Mouse (Mus musculus): ENCODE results near the gene Cpa5.

Cpa5 gene

GRCm38 (mm10) chr6:30610710-30611109, at the start of gene Cpa5:
Cpa5 (plus strand) TSS chr6:30611010.
- no peak for DNase-seq (ENCODE audit: low spot score)

- no peak for DNase-seq (ENCODE audit: low spot score)
Measured at GRCm38 (mm10) chr6:30562132-30562531, 48.7 kb upstream of the Cpa5 start.

DNA sequence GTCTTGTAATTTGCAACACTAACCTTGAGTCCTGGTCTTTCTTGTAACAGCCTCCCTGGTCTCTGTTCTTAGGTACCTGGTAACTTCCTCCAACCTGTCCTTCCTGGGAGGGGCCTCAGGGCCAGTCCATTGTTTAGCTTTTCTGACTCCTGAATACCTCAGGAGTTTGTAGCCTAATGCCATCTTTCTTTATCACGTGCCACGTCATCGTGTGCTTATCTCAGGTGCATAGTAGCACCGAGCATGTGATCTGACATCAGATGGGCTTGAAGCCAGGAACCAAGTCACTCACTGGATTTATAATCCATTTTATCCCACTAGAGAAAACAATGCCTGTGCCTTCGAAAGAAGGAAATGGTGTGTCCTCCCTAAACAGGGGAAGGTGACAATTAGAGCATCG, 47.2 kb upstream of the Cpa5 start:
- no peak for DNase-seq (ENCODE audit: low spot score)

DNA sequence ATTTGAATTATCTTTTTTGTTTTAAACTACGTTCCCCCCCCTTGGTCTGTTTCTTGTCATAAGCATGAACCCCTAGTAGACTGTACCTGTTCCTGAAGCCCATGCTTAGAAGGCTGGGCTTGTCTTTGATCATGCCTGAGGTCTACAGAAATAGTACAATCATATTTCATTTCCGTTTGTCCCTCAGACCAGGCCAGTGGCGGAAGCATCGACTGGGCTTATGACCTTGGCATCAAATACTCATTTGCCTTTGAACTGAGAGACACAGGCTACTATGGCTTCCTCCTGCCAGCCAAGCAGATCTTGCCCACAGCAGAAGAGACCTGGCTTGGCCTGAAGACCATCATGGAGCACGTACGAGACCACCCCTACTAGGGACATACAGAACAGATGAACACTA, 46.8 kb upstream of the Cpa5 start:
- DNase-seq (ENCODE audit: low spot score) = no peak

- DNase-seq (ENCODE audit: low spot score) = no peak
Measured at GRCm38 (mm10) chr6:30568069-30568468, 42.7 kb upstream of the Cpa5 start, which contains the start of gene Cpa4. Cpa4 (plus strand) TSS chr6:30568369.

DNA sequence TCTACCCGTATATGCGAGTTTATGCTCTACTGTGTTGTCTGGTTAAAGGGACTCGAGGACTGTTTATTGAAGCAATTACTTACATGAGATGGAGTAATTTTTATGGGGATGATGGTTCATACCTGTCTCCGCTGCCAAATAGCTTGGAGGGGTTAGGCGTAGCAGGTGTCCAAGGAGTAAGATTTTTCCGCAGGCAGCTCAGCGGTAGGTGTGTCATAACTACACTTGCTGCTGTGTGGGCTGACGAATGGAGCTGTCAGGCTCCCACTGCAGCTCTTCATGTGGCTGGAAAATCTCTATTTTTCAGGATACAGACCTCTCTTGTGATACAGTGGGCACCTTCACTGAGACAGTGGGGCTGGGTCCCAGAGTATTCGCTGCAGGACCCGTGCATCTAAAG, 41.5 kb upstream of the Cpa5 start:
- DNase-seq (ENCODE audit: low spot score) = no peak

- no peak for DNase-seq (ENCODE audit: low spot score)
Measured at GRCm38 (mm10) chr6:30570012-30570411, 40.8 kb upstream of the Cpa5 start.

DNA sequence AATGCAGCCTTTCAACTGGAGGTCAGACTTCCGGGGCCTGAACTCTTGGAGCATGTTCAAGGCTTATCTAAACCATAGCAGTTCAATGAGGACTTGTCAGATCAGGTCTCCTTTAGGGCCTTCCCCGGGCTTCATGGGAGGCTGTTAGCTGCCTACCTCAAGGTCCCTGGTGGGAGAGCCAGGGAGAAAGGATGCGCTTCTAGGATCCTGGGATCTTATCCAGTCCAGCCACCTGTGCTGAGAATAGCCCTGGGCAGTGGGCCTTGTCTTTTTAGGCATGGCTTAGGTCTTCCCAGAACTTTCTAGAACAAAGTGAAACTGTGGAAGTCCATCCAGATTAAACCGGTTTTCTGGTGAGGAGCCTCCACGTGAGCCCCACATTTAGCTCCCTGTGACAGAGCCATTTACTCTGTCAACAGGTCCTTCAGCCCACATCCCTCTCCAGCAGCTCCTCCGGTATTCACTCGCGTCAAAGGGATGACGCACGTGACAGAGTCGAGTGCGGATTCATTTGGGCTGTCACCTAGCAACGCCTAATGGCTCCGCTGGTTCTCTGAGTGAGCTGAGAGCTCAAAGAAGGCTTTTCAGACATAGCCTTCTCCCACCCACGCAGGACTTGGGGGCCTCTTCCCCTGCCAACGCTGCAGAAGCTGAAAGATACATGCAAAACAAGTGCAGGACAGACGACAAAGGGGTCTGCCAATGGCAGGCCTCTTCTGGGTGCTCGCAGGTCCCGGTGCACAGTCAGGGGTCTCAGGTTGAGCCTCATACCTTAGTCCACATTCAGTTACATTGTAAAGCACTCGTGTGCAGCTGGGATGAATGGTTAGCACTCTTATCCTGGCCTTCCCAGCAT, 38.1 kb upstream of the Cpa5 start:
- no peak for DNase-seq (ENCODE audit: low spot score)

- DNase-seq (ENCODE audit: low spot score) = no peak
Measured at GRCm38 (mm10) chr6:30573380-30573779, 37.4 kb upstream of the Cpa5 start.

- no peak for DNase-seq (ENCODE audit: low spot score)
Measured at GRCm38 (mm10) chr6:30574945-30575344, 35.9 kb upstream of the Cpa5 start.

DNA sequence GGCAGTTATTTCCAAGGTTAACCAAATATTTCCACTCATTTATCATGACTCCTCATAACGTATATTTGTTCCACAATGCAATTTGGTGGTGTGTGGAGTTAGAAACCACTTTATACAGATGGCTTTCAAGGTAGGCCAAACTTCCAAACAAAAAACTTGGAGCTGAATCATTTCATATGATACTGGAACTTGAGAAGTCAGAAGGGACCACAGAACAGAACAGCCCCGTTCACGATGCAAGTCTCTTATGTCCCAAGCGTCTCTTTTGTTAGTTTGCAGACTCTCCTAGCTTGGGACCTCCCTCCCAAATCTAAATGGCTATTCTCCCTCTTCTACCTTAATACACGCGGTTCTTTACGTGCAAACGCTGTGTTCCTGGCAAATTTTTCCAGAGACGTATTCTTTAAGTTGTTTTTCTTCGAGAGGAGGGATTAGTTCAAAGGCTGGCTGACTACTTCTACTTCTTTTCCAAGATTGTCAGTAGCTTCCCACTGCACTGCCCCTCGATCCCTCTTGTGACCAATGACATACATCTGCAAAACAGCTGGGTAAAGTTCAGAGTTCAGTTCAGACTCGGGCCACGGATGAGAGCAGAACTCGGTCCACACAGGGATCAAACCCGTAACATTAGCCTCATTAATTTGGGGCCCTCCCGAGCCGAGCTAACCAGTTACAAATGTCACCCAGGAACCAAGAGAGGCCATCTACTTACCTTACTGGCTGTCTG, 34.2 kb upstream of the Cpa5 start:
- no peak for DNase-seq (ENCODE audit: low spot score)

- no peak for DNase-seq (ENCODE audit: low spot score)
Measured at GRCm38 (mm10) chr6:30579961-30580840, 30.6 kb upstream of the Cpa5 start.

DNA sequence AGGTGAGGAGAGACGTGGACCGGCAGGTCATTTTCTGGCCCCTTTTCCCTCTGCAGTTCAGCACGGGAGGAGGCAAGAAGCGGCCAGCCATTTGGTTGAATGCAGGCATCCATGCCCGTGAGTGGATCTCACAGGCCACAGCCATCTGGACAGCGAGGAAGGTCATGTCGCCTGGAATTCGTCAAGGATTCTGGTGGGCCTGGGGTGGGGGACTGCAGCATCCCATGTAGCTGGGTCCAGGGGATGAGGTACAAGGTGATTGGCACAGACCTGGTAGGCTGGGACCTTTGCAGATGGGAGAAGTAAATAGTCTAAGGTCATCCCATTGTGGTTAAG, 30.0 kb upstream of the Cpa5 start:
- no peak for DNase-seq (ENCODE audit: low spot score)

DNA sequence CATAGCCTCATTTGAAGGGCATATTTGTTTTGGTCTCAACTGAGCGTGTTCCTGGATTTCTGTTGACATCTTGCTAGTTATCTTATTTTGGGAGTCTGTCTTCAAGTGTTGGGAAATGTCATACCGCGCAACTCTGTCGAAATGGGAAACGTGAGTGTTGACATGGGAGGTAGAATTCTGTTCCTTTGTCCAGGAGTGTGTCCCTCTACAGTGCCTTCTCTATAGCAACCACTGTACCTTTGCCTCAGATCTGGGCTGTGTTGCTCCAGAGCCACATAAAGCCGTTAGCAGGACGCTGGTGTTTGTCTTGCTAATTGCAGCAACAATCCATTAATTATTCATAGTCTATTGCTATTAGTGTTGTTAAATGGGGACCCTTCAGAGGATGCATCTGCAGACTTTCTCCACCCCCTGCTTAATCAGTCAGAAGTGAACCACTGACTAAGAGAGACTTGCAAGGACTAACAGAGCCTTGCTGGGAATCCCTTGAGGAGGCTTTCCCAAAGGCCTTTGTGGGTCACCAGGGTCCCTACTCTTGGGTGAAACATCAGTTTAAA, 23.8 kb upstream of the Cpa5 start:
- DNase-seq (ENCODE audit: low spot score) = no peak

GRCm38 (mm10) chr6:30589819-30590218, 21.0 kb upstream of the Cpa5 start:
- no peak for DNase-seq (ENCODE audit: low spot score)

GRCm38 (mm10) chr6:30591851-30592404, 18.9 kb upstream of the Cpa5 start:
- DNase-seq (ENCODE audit: low spot score) = no peak

- DNase-seq (ENCODE audit: low spot score) = no peak
Measured at GRCm38 (mm10) chr6:30592417-30592974, 18.3 kb upstream of the Cpa5 start.

DNA sequence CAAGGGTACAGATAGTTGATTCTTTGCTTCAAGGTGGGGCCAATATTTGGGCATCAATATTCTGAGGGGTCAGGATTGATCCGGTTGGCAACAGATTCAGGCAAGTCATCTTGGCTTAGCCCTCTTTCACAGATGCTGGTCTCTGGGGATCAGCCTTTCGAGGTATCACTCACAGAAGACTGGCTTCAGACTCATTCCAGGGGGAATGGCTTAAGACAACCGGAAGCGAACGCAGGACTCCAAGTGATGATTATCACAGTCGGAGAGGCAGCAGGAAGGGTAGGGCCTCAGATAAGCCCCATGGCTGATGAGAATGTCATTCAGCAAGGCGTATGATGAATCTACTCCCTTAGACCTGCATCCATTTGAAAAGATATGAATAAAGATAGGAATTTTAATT, 16.4 kb upstream of the Cpa5 start:
- no peak for DNase-seq (ENCODE audit: low spot score)

DNA sequence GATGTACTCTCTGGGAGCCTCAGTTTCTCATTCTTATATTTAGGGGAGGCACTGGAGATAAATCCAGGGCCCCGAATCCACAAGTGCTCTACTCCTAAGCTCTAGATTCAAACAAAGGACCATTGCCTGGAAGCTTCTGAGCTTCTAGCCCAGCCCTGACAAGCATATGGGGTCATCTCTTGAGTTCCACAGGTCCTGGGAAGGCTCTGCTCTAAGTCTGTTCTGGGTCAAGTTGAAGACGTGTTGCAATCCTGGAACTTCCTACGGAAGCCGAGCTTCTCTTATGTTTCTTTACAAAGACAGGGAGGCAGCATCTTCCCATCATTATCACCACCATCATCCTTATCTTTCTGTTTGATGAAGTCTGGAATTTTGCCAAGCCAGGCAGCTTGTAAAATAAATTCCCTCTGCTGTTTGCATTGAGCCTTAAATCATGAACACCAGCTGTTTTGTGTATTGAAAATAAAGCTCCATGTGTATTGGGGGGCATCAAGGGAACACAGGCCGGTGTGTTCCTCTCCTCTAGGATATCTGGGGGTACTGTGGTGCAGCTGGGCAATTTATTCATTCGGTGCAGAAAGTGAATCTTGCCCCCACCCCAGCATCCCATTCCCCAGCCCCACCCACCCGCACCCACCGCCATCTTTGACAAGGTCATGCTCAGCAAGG, 14.4 kb upstream of the Cpa5 start:
- DNase-seq (ENCODE audit: low spot score) = no peak

DNA sequence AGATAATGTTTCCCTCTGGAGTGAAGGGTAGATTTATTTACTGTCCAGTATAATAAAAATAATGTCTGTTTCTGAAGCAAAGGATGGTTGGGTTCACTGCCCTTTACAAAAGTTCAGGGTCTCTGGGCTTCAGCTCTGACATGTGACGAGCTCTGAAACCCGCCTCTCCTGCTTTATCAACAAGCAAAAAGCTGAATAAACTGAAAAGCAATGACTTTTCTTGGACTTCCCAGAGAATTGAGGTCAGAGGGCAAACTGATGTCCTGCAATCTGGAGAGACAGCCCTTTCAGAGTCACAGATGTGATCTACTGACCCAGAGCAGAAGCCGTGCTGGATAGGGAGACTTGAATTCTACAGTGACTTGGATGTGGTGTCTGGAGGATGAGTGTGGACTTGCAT, 10.8 kb upstream of the Cpa5 start:
- DNase-seq (ENCODE audit: low spot score) = no peak

GRCm38 (mm10) chr6:30600995-30601394, 9.8 kb upstream of the Cpa5 start:
- no peak for DNase-seq (ENCODE audit: low spot score)
